Mouse (Mus musculus) cerebral cortex, adult 2 months (tissue): ENCODE data around the gene Mpo.

Experiments used
- WGBS: fragments of 180-500 bp; shearing (Covaris S2); methylation state at CpG from one replicate; pipeline ENCODE4 v1.1.7; 2018; 5-methylcytosine and 5-hydroxymethylcytosine counted together

Mpo gene

GRCm38 (mm10) chr11:87758161-87758911 lies 35.0 kb upstream of the Mpo start:
- 84% methylated on average over 7 of the region's 7 CpGs for WGBS

- 78% methylated on average over 4 of the region's 4 CpGs for WGBS
Observed at GRCm38 (mm10) chr11:87758957-87759608, 34.3 kb upstream of the Mpo start.

GRCm38 (mm10) chr11:87759609-87760005 lies 33.8 kb upstream of the Mpo start:
- WGBS, result 0% methylated on average over 3 of the region's 3 CpGs

- WGBS, result 3% methylated on average over 23 of the region's 23 CpGs
Observed at GRCm38 (mm10) chr11:87760301-87761081, 32.9 kb upstream of the Mpo start, which contains the start of gene Tspoap1. TSS of gene Tspoap1 (plus strand) at chr11:87760541.

- WGBS, result 24% methylated on average over 11 of the region's 11 CpGs
Observed at GRCm38 (mm10) chr11:87761181-87761721, 32.1 kb upstream of the Mpo start.

- 42% methylated on average over 14 of the region's 14 CpGs for WGBS
Observed at GRCm38 (mm10) chr11:87761806-87762701, 31.3 kb upstream of the Mpo start.

- WGBS, result 32% methylated on average over 12 of the region's 12 CpGs
Observed at GRCm38 (mm10) chr11:87762702-87763385, 30.5 kb upstream of the Mpo start.

- 5% methylated on average over 17 of the region's 17 CpGs for WGBS
Observed at GRCm38 (mm10) chr11:87763511-87763987, 29.8 kb upstream of the Mpo start.

GRCm38 (mm10) chr11:87763988-87764876 lies 29.1 kb upstream of the Mpo start:
- WGBS, result 1% methylated on average over 65 of the region's 65 CpGs

GRCm38 (mm10) chr11:87768745-87769144 lies 24.6 kb upstream of the Mpo start:
- 78% methylated on average over 4 of the region's 4 CpGs for WGBS

GRCm38 (mm10) chr11:87770989-87771388 lies 22.4 kb upstream of the Mpo start:
- 56% methylated on average over 3 of the region's 3 CpGs for WGBS

- 73% methylated on average over 3 of the region's 3 CpGs for WGBS
Observed at GRCm38 (mm10) chr11:87772354-87772753, 21.0 kb upstream of the Mpo start.

- 26% methylated on average over 32 of the region's 32 CpGs for WGBS
Observed at GRCm38 (mm10) chr11:87778100-87778765, 15.1 kb upstream of the Mpo start.

GRCm38 (mm10) chr11:87778915-87779314 lies 14.5 kb upstream of the Mpo start:
- WGBS, result 60% methylated on average over 12 of the region's 12 CpGs

- 83% methylated on average over 4 of the region's 4 CpGs for WGBS
Observed at GRCm38 (mm10) chr11:87779392-87779791, 14.0 kb upstream of the Mpo start.

GRCm38 (mm10) chr11:87780130-87780529 lies 13.3 kb upstream of the Mpo start:
- 87% methylated on average over 8 of the region's 8 CpGs for WGBS

GRCm38 (mm10) chr11:87790088-87790487 lies 3.3 kb upstream of the Mpo start:
- 86% methylated on average over 6 of the region's 6 CpGs for WGBS

- 50% methylated on average over 22 of the region's 22 CpGs for WGBS
Observed at GRCm38 (mm10) chr11:87801711-87802275, 8.4 kb downstream of the Mpo start.
